Mouse (Mus musculus) heart, embryonic 16.5 days (tissue): ENCODE results near the gene Camk2n1. TPM values are rescaled to one million over a fixed set of nuclear protein-coding genes. Genes with fewer than 3 reads are reported as not detected.

Experiments used
- ATAC-seq: fragments of 200-750 bp; cut with Nextera tagmentation; replicated peaks from 2 replicates; pipeline ENCODE4 v1.8.0; 2017; ENCODE audit warnings: moderate number of reproducible peaks; ENCODE audit not compliant: insufficient read depth, low FRiP score; ENCODE audit errors: extremely low read depth
- H3K27ac ChIP-seq: fragments of 300-500 bp; sonication (generic); 2 replicates; pipeline ENCODE4 v1.5.1; 2014; ENCODE audit warnings: mild to moderate bottlenecking, low read length, control low read depth, moderate library complexity
- H3K27me3 ChIP-seq: fragments of 300-500 bp; sonication (generic); 2 replicates; pipeline ENCODE4 v1.6.1; 2014; ENCODE audit warnings: low read length, mixed read lengths; ENCODE audit not compliant: control insufficient read depth, insufficient read depth
- H3K36me3 ChIP-seq: fragments of 300-500 bp; sonication (generic); 2 replicates; pipeline ENCODE4 v1.6.1; 2014; ENCODE audit not compliant: control insufficient read depth, insufficient read depth
- H3K4me1 ChIP-seq: fragments of 300-500 bp; sonication (generic); 2 replicates; pipeline ENCODE4 v1.6.1; 2014; ENCODE audit warnings: low read length, mixed read lengths; ENCODE audit not compliant: control insufficient read depth, insufficient read depth
- H3K4me2 ChIP-seq: fragments of 300-500 bp; sonication (generic); 2 replicates; pipeline ENCODE4 v1.6.1; 2014; ENCODE audit warnings: low read depth, mild to moderate bottlenecking, control low read depth, low read length
- H3K4me3 ChIP-seq: fragments of 300-500 bp; sonication (generic); 2 replicates; pipeline ENCODE4 v1.5.1; 2014; ENCODE audit warnings: mild to moderate bottlenecking, control low read depth, low read length
- H3K9ac ChIP-seq: fragments of 300-500 bp; sonication (generic); 2 replicates; pipeline ENCODE4 v1.6.1; 2014; ENCODE audit warnings: low read length, control low read depth
- H3K9me3 ChIP-seq: fragments of 300-500 bp; sonication (generic); replicated peaks from 2 replicates; pipeline ENCODE4 v1.6.1; 2016; ENCODE audit warnings: low read length; ENCODE audit not compliant: control insufficient read depth
- WGBS: fragments of 180-500 bp; shearing (Covaris S2); extraction: QIAGEN DNeasy Blood & Tissue Kit; methylation state at CpG from one replicate; pipeline ENCODE4 v1.1.7; 2014; 5-methylcytosine and 5-hydroxymethylcytosine counted together
- polyA plus RNA-seq: library from polyadenylated mRNA; unstranded; fragments of >200 nt; fragmentation: Nextera tagmentation; extraction: Ambion mirVana; gene quantifications from 2 replicates; pipeline ENCODE4 v1.2.1, GENCODE M21; 2015

Gene Camk2n1
- polyA plus RNA-seq, 1 experiment from 2014 or later = 0.97 TPM

DNA sequence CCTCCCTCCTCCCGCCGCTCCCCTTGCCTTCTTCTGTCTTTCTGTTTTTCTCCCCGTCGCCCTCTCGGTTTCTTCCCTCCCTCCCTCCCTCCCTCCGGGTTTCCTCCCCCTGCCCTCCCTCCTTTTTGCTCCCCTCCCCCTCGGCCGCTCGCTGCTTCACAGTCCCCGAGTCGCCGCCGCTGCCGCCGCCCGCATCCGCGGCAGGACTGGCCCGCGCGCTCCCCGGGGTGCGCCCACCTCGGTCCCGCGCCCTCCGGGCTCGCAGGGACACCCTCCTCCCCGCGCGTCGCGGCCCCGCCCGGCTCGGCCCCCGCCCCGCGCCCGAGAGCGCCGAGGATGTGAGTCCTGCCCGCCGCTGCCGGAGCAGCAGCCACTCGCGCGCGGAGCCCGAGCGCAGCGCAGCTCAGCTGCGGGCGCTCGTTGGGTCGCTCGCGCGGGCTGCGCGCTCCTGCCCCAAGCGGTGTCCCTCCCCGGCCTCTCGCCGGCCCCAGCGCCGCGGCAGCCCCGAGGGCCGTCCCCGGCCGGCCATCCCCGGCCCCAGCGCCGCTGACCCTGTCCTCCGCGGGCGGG lies 542 bp downstream of the Camk2n1 start:
- H3K9ac ChIP-seq = peak overlapping the region; percentile 73
- peak overlapping the region; percentile 60 for H3K4me3 ChIP-seq
- H3K4me2 ChIP-seq = peak overlapping the region; percentile 96
- H3K27ac ChIP-seq = no peak overlapping the region
- H3K36me3 ChIP-seq = no peaks in the 10 kb centered on the region
- peak; percentile 21 for ATAC-seq
- H3K9me3 ChIP-seq = no peaks in the 10 kb centered on the region
- WGBS = 1% methylated on average over 67 of the region's 78 CpGs
- H3K27me3 ChIP-seq = peaks cover 73% of the 10 kb centered on the region
- H3K4me1 ChIP-seq = peaks cover 5% of the 10 kb centered on the region; the same call in 1 of the 2 replicates

GRCm38 (mm10) chr4:138455141-138455955 lies 1.2 kb downstream of the Camk2n1 start:
- Histone ChIP-seq H3K4me1 (peaks cover 5% of the 10 kb centered on the region; the same call in 1 of the 2 replicates), H3K4me2 (peak overlapping the region; percentile 96), H3K27ac (no peak overlapping the region), H3K27me3 (peaks cover 67% of the 10 kb centered on the region), H3K9me3 (no peaks in the 10 kb centered on the region), H3K9ac (peak overlapping the region; percentile 73), H3K4me3 (peak overlapping the region; percentile 60), H3K36me3 (no peaks in the 10 kb centered on the region)
- 1% methylated on average over 54 of the region's 58 CpGs for WGBS
- peak; percentile 4; the same call in 1 of the 2 replicates for ATAC-seq

DNA sequence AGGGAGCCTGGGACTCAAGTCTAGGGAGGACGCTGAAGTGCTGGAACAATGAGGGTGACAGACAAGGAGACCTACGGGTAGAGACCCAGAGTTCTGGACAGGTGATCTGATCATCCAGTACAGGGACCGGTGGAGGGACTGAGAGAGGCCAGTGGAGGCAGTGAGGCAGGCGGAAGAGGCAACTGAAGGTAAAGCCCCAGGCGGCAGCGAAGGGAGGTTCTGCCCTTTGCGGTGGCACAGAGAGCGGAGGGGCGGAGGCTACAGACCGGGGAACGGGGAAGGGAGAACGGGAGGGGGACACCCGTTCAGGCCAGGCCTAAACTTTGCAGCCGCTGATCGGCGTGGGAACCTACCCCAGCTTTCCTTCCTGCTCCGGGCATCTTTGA lies 1.8 kb downstream of the Camk2n1 start:
- Histone ChIP-seq H3K9me3 (no peaks in the 10 kb centered on the region), H3K4me3 (peak overlapping the region; percentile 60), H3K4me1 (peaks cover 5% of the 10 kb centered on the region; the same call in 1 of the 2 replicates), H3K27me3 (peaks cover 64% of the 10 kb centered on the region), H3K27ac (no peak overlapping the region), H3K9ac (peak overlapping the region; percentile 73), H3K4me2 (peak overlapping the region; percentile 96), H3K36me3 (no peaks in the 10 kb centered on the region)
- 3% methylated on average over 17 of the region's 17 CpGs for WGBS
- no peak for ATAC-seq

- ATAC-seq = no peak
- Histone ChIP-seq H3K4me1 (peaks cover 5% of the 10 kb centered on the region; the same call in 1 of the 2 replicates), H3K4me2 (peak overlapping the region; percentile 96), H3K4me3 (peak overlapping the region; percentile 60), H3K27me3 (peaks cover 58% of the 10 kb centered on the region), H3K36me3 (no peaks in the 10 kb centered on the region), H3K9ac (no peak overlapping the region), H3K9me3 (0 out of 2 replicates have a peak, but pooled peaks cover 2% of the 10 kb centered on the region), H3K27ac (no peak overlapping the region)
- WGBS = 14% methylated on average over 8 of the region's 8 CpGs
Measured at GRCm38 (mm10) chr4:138456536-138456935, 2.4 kb downstream of the Camk2n1 start.

GRCm38 (mm10) chr4:138457091-138457490 lies 3.0 kb downstream of the Camk2n1 start:
- H3K4me3 ChIP-seq = no peak overlapping the region
- peaks cover 5% of the 10 kb centered on the region; the same call in 1 of the 2 replicates for H3K4me1 ChIP-seq
- no peak overlapping the region for H3K4me2 ChIP-seq
- H3K9ac ChIP-seq = no peak overlapping the region
- no peaks in the 10 kb centered on the region for H3K36me3 ChIP-seq
- 59% methylated on average over 4 of the region's 4 CpGs for WGBS
- 0 out of 2 replicates have a peak, but pooled peaks cover 2% of the 10 kb centered on the region for H3K9me3 ChIP-seq
- no peak overlapping the region for H3K27ac ChIP-seq
- no peak for ATAC-seq
- peaks cover 56% of the 10 kb centered on the region for H3K27me3 ChIP-seq

GRCm38 (mm10) chr4:138458171-138458570 lies 4.1 kb downstream of the Camk2n1 start:
- WGBS = 76% methylated on average over 7 of the region's 7 CpGs
- H3K27me3 ChIP-seq = peaks cover 45% of the 10 kb centered on the region
- H3K27ac ChIP-seq = no peak overlapping the region

DNA sequence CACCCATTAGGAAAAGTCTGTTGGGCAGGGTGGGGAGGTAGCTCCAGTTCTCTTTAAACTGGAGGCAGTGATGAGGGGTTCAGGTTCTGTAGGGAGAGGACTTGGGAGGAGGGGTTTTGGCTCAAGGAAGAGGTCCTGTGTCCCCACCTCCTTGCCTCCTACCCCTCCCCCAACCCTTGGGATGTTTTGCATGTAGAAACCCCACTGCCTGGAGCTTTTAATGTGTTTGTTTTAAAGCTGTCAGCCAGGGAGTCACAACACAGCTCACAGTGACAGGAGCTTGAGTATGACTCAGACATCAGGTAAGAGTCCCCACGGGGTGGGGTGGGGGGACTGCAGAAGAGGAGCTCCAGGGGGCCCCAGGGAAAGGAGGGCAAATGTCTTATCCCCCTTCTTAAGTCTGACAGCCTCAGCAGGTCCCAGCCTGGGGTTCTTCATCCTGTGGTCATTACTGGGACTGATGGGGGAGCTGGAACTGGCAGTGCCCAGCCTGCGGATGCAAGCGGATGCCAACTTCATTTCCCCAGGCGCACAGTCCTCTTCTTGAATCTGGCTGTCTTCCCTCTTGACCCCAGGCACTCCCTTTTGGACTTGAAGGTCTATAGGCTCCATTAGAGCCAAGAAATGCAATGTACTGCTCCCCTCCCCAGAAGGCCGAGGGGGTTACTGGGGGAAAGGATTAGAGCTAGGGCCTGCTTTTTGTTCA lies 4.8 kb downstream of the Camk2n1 start:
- Histone ChIP-seq H3K36me3 (no peaks in the 10 kb centered on the region), H3K9ac (no peak overlapping the region), H3K27me3 (peaks cover 38% of the 10 kb centered on the region), H3K4me2 (no peak overlapping the region), H3K27ac (no peak overlapping the region), H3K4me3 (no peak overlapping the region), H3K9me3 (0 out of 2 replicates have a peak, but pooled peaks cover 2% of the 10 kb centered on the region), H3K4me1 (peaks cover 10% of the 10 kb centered on the region)
- WGBS = 54% methylated on average over 5 of the region's 5 CpGs
- ATAC-seq = no peak

More at GRCm38 (mm10) chr4:138458171-138458570, 4.1 kb downstream of the Camk2n1 start:
- H3K4me1 ChIP-seq = peaks cover 8% of the 10 kb centered on the region
- H3K4me2 ChIP-seq = no peak overlapping the region
- 0 out of 2 replicates have a peak, but pooled peaks cover 2% of the 10 kb centered on the region for H3K9me3 ChIP-seq
- H3K36me3 ChIP-seq = no peaks in the 10 kb centered on the region
- no peak for ATAC-seq
- H3K9ac ChIP-seq = no peak overlapping the region
- no peak overlapping the region for H3K4me3 ChIP-seq

- H3K36me3 ChIP-seq = no peaks in the 10 kb centered on the region
- ATAC-seq = no peak
- no peak overlapping the region for H3K4me2 ChIP-seq
- H3K9ac ChIP-seq = no peak overlapping the region
- WGBS = 68% methylated on average over 6 of the region's 6 CpGs
- peaks cover 18% of the 10 kb centered on the region for H3K4me1 ChIP-seq
- 0 out of 2 replicates have a peak, but pooled peaks cover 2% of the 10 kb centered on the region for H3K9me3 ChIP-seq
- H3K27ac ChIP-seq = no peak overlapping the region
- peaks cover 38% of the 10 kb centered on the region for H3K27me3 ChIP-seq
- no peak overlapping the region for H3K4me3 ChIP-seq
Measured at GRCm38 (mm10) chr4:138459775-138460174, 5.7 kb downstream of the Camk2n1 start.
